Mouse (Mus musculus): ENCODE data around the gene Fubp3.

GRCm38 (mm10) chr2:31636742-31637141 lies 64.3 kb downstream of the Fubp3 start:
- TF ChIP-seq CTCF (conservative IDR thresholded peaks at IDR 0.05; ENCODE audit: low read length): no peak
- TF ChIP-seq NANOG (IDR thresholded peaks at IDR 0.05; ENCODE audit: borderline replicate concordance, low read length): no peak
- TF ChIP-seq POU5F1 (IDR thresholded peaks at IDR 0.05; ENCODE audit: borderline replicate concordance, low read length): no peak
